Mouse (Mus musculus) CD4-positive, CD25-positive, alpha-beta regulatory T cell, adult 4 months (primary cell): ENCODE data around the gene Ufd1. TPM values are rescaled to one million over a fixed set of nuclear protein-coding genes. Genes with fewer than 3 reads are reported as not detected.

Experiments used
- polyA plus RNA-seq, 2 experiments: library from polyadenylated mRNA; unstranded; fragments of 100-300 nt; shearing (Covaris generic); gene quantifications; one replicate each; pipeline ENCODE4 v1.2.1; 2017

Gene Ufd1
- polyA plus RNA-seq, 2 experiments from 2014 or later, result 118 to 162 TPM

Other genes with a start within 250 kb of the Ufd1 start
- not detected for gene Tbx1, start 221.1 kb upstream of the Ufd1 start, polyA plus RNA-seq
- not detected for gene Gp1bb, start 189.4 kb upstream of the Ufd1 start, polyA plus RNA-seq
- not detected for gene Gm49601, start 185.4 kb upstream of the Ufd1 start, polyA plus RNA-seq
- gene Sept5, start 181.8 kb upstream of the Ufd1 start, polyA plus RNA-seq, result 1 to 10 TPM in 1 of 2 experiments, under 1 TPM in 1; 0.36 to 1.5 TPM
- not detected for gene Cldn5, start 34.9 kb upstream of the Ufd1 start, polyA plus RNA-seq
- 1 to 10 TPM; 5.8 to 9.4 TPM for gene Cdc45, start 208 bp downstream of the Ufd1 start, polyA plus RNA-seq
- 10 to 100 TPM; 85.2 to 98.8 TPM for gene 2510002D24Rik, start 24.8 kb downstream of the Ufd1 start, polyA plus RNA-seq
- gene Gm28539, start 24.8 kb downstream of the Ufd1 start, polyA plus RNA-seq, result not detected
- gene Mrpl40, start 65.1 kb downstream of the Ufd1 start, polyA plus RNA-seq, result 10 to 100 TPM; 76.9 to 86.3 TPM
- gene Hira, start 65.3 kb downstream of the Ufd1 start, polyA plus RNA-seq, result 10 to 100 TPM in 1 of 2 experiments, 1 to 10 TPM in 1; 8.5 to 11.4 TPM